Mouse (Mus musculus) E14TG2a.4 (cell line): ENCODE results near the gene Car4.

Experiments used
- CTCF ChIP-seq: conservative IDR thresholded peaks from 2 replicates; pipeline ENCODE4 v1.5.1; 2014; ENCODE audit warnings: low read length
- POU5F1 ChIP-seq: IDR thresholded peaks from 2 replicates; pipeline ENCODE4 v1.6.1; 2014; ENCODE audit warnings: low read length, borderline replicate concordance

- TF ChIP-seq CTCF (no peak), POU5F1 (no peak)
Measured at GRCm38 (mm10) chr11:84960291-84960690, 2.7 kb downstream of the Car4 start.
